Mouse (Mus musculus) gastrocnemius, adult 18-20 months (tissue): Measurements from ENCODE around the gene Gm9936. TPM values are rescaled to one million over a fixed set of nuclear protein-coding genes. Genes with fewer than 3 reads are reported as not detected.
"Not testable (repeated sequence)": the region's sequence is repeated elsewhere in the genome, so short reads cannot be mapped to it uniquely, and the experiment has no call there.

Experiments
- DNase-seq: peaks from one replicate; pipeline ENCODE4 v3.0.0; 2021; ENCODE audit warnings: low spot score
- long read RNA-seq, 2 experiments: library from polyadenylated mRNA; stranded (forward); transcript quantifications; one replicate each; pipeline ENCODE4 v2.0.0; 2021
- total RNA-seq, 2 experiments: library from RNA; stranded (reverse); gene quantifications; 2 replicates each; pipeline ENCODE4 v1.2.3; 2021

Gene Gm9936
- total RNA-seq, result not detected
- long read RNA-seq, experiment 1, result 0 reads
- long read RNA-seq, experiment 2, result 0 reads

DNA sequence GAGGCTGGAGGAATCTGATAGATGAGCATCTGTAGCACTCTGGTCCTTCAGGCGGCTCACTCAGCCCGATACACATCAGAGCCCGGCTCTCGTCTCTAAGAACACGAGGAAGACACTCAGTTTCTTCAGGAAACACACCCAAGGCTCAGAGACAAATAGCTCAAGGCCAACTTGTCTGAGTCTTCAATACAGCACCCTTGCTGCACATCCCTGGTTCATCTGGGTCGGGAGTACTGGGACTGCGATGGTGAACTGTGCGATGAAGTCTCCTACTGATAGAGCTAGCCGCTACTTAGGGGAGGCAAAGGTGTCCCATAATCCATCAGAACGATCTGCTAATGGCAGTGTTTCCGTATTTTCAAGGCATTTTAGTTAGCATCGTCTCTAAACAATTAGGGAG, at the start of gene Gm9936:
Gene Gm9936 (minus strand): TSS at position 101 of the 400 bp plus-strand sequence.
- DNase-seq, result no peak

DNA sequence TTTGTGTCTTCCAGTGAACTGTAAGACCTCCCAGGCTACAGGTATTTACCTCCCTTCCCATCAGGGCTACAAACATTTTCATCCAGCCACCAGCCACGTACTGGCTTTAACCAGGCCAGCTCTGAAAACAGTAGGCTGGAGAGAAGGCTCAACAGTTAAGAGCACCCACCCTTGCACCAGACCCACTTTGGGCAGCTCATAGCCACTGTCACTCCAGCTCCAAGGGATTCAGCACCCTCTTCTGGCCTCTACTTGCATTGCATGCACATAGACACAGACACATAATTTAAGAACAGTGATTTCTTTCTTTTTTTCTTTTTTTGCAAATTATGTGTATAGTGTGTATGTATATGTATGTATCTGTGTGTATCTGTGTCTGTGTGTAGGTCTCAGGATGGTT, 43.9 kb upstream of the Gm9936 start:
- no peak for DNase-seq

DNA sequence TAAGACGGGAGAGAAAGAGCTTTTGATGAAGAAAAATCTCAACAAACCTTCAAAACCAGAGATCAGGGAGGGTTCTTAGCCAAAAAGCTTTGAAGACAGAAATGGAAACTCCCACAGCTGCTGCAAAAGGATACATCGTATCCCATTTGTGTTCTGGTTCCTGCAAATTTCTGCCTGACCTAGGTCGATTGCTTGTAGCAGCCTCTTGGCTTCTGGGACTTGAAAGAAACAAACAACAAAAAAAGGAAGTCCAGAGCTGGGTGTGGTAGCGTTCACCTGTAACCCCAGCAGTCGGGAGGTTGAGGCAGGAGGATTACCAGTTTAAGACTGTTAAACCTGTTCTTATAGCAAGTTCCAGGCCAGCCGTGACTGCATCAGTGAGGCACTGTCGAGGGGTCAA, 40.4 kb upstream of the Gm9936 start:
- no peak for DNase-seq

DNA sequence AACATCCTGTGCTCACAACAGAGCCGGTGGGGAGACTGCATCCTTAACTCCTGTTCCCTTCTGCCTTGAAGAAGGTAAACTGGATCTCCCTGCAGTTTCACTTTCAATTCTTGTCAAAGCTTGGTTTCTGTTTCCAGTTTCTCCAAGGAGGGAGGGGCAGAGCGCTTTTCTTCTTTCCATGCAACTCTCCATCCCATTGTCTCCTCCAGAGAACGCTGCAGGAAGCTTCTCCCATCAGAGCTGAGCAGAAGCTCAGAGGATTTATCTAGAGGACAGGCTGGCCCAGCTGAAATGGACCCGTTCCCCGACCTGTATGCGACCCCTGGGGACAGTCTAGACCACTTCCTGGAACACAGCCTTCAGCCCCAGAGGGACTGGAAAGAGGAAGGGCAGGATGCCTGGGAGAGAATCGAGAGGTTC, 38.9 kb upstream of the Gm9936 start:
- DNase-seq, result peak; percentile 40

DNA sequence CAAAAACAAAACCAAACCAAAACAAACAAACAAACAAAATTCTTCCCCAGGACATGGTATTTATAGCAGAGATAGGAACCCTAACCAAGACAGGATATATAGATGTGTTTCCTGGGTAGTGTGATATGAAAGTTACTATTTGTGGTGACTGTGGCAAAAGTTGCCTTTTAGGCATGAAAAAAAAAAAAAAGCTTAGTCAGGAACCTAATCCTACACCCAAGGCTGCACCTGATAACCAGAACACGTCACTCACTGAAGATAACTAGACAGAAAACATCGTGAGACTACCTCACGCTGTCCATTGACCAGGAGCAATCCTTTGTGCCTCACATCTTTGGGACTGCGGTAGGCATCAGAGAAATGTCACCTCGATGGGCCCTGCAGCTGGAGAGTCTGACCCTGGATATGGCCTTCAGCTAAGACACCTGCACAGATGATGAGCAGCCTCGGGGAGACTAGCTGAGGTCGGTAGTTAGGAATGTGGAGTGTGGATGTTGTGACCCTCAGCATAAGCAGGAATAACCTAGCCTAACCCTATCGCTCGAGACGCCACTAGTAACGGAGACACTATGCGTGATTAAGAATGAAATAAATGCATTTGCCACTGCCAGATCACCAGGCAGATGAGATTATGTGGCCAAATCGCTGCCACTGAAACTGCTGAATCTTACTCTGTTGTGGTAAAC, 38.3 kb upstream of the Gm9936 start, which contains the start of gene Oasl2:
Gene Oasl2 (plus strand): TSS at position 249 of the 686 bp plus-strand sequence.
- no peak for DNase-seq

DNA sequence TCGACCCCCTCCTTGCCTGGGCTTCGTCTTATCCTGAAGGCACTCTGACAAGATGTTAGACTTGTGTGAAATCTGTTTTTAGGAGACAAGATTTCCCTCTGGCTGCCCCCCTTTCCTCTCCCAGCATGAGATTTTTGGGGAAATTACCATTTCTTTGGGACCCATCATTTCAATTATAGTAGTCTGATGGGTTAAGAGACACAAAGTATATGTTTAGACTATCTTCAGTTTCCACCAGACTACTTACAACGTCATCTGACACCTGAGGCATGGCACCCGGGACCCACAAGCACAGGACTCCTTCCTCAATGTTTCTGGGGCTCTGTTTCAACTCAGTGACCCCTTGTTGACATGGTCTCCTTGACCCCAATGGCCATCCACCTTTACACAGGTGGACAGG, 37.1 kb upstream of the Gm9936 start:
- no peak for DNase-seq

DNA sequence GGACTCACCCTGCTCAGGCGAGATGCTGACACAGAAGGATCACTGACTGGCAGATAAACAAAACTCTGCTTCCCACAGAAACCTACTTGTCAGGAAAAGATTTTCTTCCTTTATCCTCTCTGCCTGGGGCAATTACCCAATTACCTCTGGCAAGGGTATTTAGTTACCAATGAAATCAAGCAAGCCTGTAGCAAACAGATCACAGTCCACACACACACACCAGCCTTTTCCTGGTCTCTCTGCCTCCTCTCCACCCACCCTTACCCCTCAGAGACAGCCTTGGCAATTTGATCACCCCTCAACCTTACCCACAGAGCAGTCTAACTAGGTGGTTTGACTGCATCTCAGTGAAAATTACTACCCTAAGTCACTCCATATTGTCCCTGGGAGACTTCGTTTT, 30.5 kb upstream of the Gm9936 start:
- no peak for DNase-seq

DNA sequence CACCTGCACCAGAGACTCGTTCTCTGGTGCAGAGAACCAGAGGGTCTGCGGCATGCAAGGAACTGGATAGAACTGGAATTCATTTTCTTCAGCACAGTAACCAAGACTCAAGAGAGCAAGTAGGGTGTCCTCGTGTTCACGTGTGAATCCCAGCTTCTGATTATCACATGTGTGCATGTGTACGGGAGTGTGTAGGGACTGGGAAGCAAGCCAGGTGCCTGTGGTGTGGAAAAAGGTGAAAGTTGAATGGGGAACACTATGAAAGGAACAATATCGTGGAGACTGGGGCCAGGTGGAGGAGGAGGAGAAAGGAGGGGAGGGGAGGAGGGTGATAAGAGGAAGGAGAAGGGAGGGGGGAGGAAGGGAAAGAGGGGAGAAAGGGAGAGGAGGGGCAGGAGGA, 28.3 kb upstream of the Gm9936 start:
- DNase-seq, result no peak

DNA sequence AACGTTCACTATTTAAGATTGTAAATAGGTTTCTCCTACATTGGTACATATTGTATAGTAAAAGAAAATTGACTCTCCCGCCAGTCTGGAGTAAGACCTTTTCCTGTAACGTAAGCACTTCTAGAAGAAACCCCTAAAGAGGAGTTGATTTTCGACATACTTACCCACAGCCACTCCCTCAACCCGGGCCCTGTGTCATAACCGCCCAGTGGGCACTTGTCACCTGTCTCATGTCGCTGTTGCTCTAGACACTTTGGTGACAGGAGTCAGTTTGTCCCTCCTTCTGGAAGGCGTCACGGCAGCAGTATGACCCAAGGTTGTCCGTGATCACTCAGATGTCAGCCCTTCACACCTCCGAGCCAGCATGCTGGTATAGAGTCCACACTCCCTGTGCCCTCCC, 24.5 kb upstream of the Gm9936 start:
- no peak for DNase-seq

DNA sequence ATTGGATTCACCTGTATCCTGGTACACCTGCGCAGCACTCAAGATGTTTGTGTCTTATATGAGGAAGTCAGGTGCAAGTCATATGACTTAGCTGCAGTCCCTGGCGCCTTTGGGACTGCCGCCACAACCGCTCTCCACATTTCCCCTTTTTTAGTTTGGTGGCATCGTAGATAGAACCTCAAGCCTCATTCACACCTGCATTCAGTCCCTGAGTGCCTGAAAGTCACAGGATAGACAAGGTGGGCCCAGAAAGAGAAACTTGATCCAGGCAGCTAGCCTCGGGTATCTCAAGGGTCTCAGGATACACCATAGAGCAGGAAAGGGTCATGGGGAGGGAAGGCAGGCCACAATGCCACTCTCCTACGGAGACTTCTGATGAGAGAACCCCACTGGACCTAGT, 23.8 kb upstream of the Gm9936 start:
- DNase-seq, result not testable (repeated sequence)

DNA sequence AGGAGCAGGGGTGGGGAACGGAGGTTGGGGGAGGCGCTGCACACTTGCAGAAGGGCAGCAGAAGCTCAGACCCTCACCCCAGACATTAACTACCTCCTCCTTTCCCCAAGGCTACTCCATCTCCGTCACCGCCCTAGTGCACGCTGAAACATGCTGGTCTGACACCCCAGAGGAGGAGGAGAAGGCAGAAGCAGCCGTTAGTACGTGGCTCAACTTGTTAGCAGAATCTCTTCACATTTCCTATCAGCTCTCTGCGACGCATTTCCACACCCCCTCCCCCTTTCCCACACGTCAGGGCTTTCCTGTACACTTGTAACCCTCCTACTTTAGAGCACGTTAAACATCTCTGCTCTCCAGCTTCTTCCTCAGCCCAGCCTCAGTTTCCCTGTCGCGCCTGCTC, 20.9 kb upstream of the Gm9936 start:
- no peak for DNase-seq

DNA sequence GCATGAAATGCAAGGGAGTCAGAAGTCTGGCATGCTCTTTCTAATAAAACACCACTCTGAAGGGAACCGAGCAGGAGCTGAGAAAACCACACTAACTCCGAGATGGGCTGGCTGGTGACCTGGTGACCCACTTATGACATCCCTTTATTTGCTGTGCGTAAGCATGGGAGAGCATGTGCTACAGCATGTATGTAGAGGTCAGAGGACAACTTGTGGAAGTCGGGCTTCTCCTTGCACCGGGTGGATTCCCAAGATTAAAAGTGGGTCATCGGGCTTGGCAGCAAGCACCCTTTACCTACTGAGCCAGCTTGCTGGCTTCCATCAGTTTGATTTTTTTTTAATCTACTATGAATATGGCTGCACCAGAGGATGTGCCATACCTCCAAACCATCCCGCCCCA, 19.0 kb upstream of the Gm9936 start:
- no peak for DNase-seq

DNA sequence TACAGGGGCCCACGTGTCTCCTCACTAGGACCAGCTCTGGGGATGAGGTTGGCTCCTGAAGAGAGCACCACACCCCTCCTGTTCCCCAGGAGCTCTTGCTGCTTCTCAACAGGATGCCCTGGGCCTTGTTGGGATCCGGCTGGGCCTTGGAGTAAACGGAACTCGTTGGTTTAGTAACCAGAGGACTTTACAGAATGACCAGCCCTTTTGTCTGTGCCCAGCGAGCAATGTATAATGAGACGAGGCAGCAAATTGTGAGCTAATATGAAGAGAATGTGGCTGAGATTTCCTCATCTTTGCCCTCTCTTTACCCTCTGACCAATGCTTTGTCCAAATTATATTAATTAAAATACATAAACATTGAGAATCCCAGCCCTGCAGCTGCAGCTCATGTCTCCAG, 17.8 kb upstream of the Gm9936 start:
- DNase-seq, result no peak

DNA sequence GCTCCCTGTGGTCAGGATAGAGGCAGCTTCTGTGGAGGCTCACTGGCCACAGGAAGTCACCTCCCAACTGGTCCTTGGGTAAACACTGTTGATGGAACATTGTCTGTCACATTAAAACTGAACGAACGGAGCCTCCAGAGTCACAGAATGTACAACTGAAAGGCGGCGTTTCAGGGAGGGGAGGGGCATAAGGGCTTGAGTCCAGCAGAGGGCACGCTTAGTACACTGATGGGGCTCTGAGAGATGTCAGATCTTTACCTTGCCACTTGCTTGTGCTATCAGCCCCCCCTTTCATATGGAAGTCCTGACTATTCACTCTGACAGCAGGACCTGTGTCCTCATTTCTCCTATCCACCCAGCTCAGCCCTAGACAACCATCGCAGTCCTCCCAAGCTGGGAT, 17.4 kb upstream of the Gm9936 start:
- DNase-seq, result no peak

DNA sequence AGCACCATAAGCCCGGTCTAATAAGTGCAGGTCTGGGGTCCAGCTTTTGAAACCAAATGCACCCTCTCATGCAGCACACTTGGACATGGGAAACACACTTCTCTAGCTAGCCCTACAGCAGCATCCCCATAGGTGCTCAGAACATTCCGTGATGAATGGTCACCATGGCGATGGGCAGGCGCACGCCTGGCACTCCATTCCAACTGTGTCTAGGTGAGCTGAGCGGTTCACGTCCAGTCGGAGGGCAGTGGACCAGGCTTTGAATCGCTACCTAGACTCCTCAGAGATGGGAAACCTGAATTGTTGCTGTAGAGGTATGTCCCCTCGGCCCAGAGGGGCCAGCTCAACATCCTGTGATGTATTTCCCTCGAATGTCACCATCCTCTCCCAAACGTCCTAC, 6.8 kb upstream of the Gm9936 start:
- no peak for DNase-seq

DNA sequence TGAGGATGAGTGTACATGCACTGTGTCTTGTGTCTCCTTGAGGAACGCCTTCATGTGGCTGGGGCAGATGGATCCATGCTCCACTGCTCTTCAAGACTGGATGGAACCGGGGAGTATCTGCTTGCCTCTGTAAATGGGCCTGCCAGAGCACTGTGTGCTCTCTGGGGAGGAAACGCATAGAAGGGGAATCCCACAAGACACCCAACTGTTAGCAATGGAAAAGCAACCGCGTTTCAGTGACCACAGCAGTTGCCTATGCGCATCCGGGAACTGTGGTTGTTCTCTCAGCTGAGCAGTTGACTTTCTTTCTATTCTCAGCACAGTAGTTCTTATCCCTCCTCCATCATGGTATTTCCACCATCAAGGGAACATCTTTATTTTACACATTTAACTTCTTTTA, 6.3 kb upstream of the Gm9936 start:
- DNase-seq, result no peak

DNA sequence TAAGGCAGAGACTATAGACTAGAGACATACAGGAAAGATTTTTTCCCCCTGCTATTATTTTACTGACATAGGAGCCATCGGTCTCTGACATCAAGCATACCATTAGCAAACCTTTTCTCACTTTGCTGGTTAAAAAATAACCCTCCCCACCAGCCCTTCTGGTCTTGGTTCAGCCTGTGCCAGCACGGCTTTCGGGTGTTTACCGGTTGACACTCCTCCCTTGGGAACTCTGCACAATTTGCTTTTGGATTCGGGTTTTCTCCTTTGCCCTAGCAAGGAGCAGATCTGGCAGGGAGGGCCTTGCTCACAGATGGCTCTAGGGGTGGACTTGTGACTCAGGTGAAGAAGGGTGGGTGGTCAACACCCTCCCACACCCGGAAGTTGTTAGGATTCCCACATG, 3.2 kb upstream of the Gm9936 start:
- DNase-seq, result no peak

DNA sequence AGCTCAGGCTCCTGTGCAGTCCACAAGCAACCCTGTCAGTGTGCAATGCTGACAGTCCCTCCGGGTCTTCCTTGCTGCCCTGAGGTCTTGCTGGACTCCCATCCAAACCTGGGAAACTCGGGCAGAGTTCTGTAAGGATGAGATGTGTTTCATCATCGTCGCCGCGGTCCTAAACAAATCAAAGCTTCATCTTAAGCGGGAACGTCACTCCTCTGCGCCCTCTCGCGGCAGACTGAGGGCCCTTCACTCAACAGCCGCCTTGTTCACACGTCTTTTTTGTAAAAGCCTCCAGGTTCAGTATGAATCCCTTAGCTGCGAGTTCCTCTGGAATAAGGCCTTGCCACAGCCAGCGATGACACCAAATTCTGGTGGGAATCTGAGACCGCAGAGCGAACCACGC, 771 bp upstream of the Gm9936 start:
- DNase-seq, result peak; percentile 64

DNA sequence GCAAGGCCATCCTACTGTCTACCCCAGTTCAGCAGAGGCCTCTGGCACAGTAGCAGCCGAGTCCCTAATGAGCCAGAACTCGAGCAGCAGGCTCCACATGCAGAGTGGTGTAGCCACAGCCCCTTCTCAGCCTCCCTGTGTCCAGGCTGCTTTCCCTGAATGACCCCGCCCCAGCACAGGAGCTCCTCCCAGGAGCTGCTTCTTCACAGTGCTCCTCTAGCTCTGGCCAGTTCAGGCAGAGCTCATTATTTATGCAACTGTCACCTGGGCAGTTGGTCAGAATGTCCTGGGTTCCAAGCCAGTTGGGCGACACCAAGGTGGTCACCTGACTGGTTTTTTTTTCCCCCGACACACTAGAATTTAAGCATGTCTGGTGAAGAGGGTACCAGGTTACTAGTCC, 5.1 kb downstream of the Gm9936 start, which contains the start of gene 4930519G04Rik:
Gene 4930519G04Rik (plus strand): TSS at position 301 of the 400 bp plus-strand sequence.
- not testable (repeated sequence) for DNase-seq

DNA sequence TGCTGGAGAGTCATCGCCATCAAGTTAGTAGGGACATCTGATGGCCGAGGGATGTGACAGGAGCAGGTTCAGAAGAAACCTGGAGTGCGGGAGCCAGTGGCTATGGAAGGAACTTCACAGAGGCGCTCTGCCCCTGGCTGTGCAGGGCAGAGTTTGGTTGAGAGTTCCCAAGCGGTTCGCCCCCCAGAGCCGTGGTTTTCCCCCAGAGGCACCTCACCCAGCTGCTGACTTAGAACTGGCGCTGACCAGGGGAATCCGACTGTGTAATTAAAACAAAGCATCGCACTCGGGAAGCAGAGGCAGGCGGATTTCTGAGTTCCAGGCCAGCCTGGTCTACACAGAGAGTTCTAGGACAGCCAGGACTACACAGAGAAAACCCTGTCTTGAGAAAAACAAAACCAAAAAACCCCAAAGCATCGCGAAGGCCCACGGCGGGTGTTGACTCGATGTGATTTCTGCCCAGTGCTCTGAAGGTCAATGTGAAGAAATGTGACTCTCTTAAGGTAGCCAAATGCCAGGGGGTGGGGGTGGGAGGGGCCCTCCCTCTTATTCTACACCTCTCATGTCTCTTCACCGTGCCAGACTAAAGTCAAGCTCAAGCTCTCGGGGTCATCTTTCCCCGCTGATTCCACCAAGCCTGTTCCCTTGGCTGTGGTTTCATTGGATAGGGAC, 6.8 kb downstream of the Gm9936 start:
- no peak for DNase-seq

DNA sequence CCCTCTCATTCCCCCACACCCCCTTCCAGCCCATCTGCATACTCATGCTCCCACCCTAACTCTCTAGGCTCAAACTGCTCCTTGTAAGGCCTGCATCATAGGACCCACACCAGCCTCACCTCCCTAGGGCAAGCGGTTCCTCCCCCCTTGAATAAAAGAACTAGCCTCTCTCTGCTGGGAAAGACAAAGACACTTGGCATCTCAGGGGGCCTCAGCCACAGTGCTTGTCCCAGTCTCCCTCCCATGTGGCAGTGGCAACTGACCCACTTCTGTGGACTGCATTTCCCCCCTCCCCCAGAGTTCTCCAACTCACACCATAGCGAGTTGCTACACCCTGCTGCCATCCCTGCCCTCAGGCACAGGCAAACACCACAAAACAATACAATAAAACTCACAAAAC, 14.1 kb downstream of the Gm9936 start:
- DNase-seq, result not testable (repeated sequence)

DNA sequence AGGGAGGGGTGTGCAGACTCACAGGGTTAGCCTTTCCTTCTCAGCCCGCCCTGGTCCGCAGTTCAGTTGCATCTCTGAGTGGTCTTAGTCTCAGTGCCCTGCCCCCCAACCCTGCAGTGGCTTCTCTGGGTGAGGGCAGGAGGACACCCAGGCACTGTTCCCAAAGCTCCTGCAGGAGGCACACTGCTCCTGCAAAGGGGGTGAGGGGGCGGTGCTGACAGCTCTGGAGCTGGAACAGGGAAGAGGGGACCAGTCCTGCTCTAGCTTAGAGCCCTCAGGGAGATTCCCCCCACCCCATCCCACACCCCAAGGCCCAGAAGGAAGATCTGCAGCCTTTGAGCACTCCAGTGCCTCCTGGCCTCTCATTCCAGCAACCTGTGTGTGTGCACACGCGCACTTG, 15.8 kb downstream of the Gm9936 start:
- DNase-seq, result no peak

DNA sequence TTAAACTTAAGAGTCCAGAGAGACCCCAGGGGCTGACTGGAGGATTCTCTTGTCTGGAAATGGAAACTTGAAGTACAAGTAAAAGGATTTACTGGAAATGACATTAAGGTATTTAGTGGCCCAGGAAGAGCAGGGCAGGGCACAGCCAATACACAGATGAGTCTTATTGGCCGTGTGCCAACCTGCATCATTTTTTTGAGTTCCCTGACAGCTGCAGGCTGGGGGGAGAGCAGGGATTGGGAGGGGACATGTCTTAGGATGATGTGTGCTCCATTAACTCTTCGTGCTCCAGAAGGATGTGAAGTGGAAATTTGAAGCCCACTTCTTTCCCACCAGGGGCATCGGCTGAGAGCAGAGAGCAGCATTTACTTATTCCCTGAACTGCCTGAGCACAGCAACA, 16.3 kb downstream of the Gm9936 start:
- not testable (repeated sequence) for DNase-seq
